Mouse (Mus musculus) thymus, adult 2 months (tissue): Measurements from ENCODE around the gene Slc25a4.

Experiments used
- CTCF ChIP-seq: fragments of 200-500 bp; IDR thresholded peaks from 2 replicates; pipeline ENCODE4 v1.5.1; 2012; ENCODE audit warnings: mild to moderate bottlenecking, control low read depth, low read length, moderate library complexity, borderline replicate concordance; ENCODE audit not compliant: control insufficient read depth, poor library complexity, insufficient read depth; ENCODE audit errors: extremely low read depth
- POLR2A ChIP-seq: fragments of 200-500 bp; IDR thresholded peaks from 2 replicates; pipeline ENCODE4 v1.6.1; 2012; ENCODE audit warnings: mild to moderate bottlenecking, low read length, control low read depth, moderate library complexity; ENCODE audit not compliant: control insufficient read depth, poor library complexity, insufficient read depth; ENCODE audit errors: extremely low read depth

- TF ChIP-seq POLR2A, result no peak
- no peak for TF ChIP-seq CTCF
Measured at GRCm38 (mm10) chr8:46204974-46205640, 6.0 kb downstream of the Slc25a4 start.
